Mouse (Mus musculus) stomach, embryonic 14.5 days (tissue): ENCODE results near the gene Pald1. TPM values are rescaled to one million over a fixed set of nuclear protein-coding genes. Genes with fewer than 3 reads are reported as not detected.
A peak's percentile ranks its signal among the peaks of the same experiment; 100 is the strongest.

Source experiments
- ATAC-seq: fragments of 200-750 bp; cut with Nextera tagmentation; 2 replicates; pipeline ENCODE4 v1.8.0; 2017; ENCODE audit warnings: low read depth, moderate TSS enrichment; ENCODE audit not compliant: insufficient number of reproducible peaks, insufficient read depth, low FRiP score
- H3K27ac ChIP-seq: fragments of 300-500 bp; sonication (generic); 2 replicates; pipeline ENCODE4 v1.5.1; 2014; ENCODE audit warnings: mild to moderate bottlenecking, low read length, moderate library complexity, mixed read lengths
- H3K27me3 ChIP-seq: fragments of 300-500 bp; sonication (generic); 2 replicates; pipeline ENCODE4 v1.6.1; 2014; ENCODE audit warnings: low read length, control low read depth, mixed read lengths; ENCODE audit not compliant: control insufficient read depth, insufficient read depth
- H3K36me3 ChIP-seq: fragments of 300-500 bp; sonication (generic); 2 replicates; pipeline ENCODE4 v1.6.1; 2014; ENCODE audit warnings: mild to moderate bottlenecking, control low read depth, low read length, moderate library complexity, mixed read lengths; ENCODE audit not compliant: control insufficient read depth, insufficient read depth
- H3K4me1 ChIP-seq: fragments of 300-500 bp; sonication (generic); 2 replicates; pipeline ENCODE4 v1.6.1; 2014; ENCODE audit warnings: low read length, control low read depth, mixed read lengths; ENCODE audit not compliant: control insufficient read depth, insufficient read depth
- H3K4me2 ChIP-seq: fragments of 300-500 bp; sonication (generic); replicated peaks from 2 replicates; pipeline ENCODE4 v1.6.1; 2014; ENCODE audit warnings: low read depth, low read length, control low read depth
- H3K4me3 ChIP-seq: fragments of 300-500 bp; sonication (generic); 2 replicates; pipeline ENCODE4 v1.5.1; 2014; ENCODE audit warnings: low read depth, low read length, control low read depth
- H3K9ac ChIP-seq: fragments of 300-500 bp; sonication (generic); replicated peaks from 2 replicates; pipeline ENCODE4 v1.6.1; 2014; ENCODE audit warnings: low read depth, mild to moderate bottlenecking, control low read depth, low read length, moderate library complexity, mixed read lengths
- H3K9me3 ChIP-seq: fragments of 300-500 bp; sonication (generic); 2 replicates; pipeline ENCODE4 v1.6.1; 2016; ENCODE audit warnings: low read depth, low read length, control low read depth; ENCODE audit not compliant: control insufficient read depth
- WGBS: fragments of 180-500 bp; shearing (Covaris S2); extraction: QIAGEN DNeasy Blood & Tissue Kit; methylation state at CpG from one replicate; pipeline ENCODE4 v1.1.7; 2014; 5-methylcytosine and 5-hydroxymethylcytosine counted together
- polyA plus RNA-seq: library from polyadenylated mRNA; unstranded; fragments of >200 nt; fragmentation: Nextera tagmentation; extraction: Ambion mirVana; gene quantifications from 2 replicates; pipeline ENCODE4 v1.2.1, GENCODE M21; 2014

Pald1 gene
- polyA plus RNA-seq, 1 experiment from 2014 or later: 14.8 TPM

DNA sequence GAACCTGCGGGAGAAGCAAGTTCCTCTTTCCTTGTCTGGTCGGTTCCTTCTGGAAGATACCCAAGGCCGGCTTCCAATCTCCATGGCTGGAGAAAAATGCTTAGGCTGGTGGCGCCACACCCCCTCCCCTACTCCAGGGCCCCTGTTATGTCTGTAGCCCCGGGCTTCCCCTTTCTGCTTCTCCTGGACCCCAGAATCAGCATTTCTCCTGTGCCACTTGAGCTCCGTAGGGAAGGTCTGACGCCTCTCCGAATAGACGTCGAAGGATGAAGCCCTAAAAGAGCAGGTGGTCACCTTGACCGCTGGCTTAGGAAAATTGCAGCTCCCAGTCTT, 351 bp upstream of the Pald1 start:
- peak; percentile 4; the same call in 1 of the 2 replicates for ATAC-seq
- Histone ChIP-seq H3K4me1 (peaks cover 25% of the 10 kb centered on the region), H3K4me3 (peak overlapping the region; percentile 67), H3K36me3 (no peaks in the 10 kb centered on the region), H3K27me3 (no peaks in the 10 kb centered on the region), H3K9me3 (no peaks in the 10 kb centered on the region), H3K9ac (peak overlapping the region; percentile 72), H3K4me2 (peak overlapping the region; percentile 97), H3K27ac (0 out of 2 replicates have a peak overlapping the region, but pooled peaks have one; percentile 39)
- WGBS: 2% methylated on average over 11 of the region's 11 CpGs

DNA sequence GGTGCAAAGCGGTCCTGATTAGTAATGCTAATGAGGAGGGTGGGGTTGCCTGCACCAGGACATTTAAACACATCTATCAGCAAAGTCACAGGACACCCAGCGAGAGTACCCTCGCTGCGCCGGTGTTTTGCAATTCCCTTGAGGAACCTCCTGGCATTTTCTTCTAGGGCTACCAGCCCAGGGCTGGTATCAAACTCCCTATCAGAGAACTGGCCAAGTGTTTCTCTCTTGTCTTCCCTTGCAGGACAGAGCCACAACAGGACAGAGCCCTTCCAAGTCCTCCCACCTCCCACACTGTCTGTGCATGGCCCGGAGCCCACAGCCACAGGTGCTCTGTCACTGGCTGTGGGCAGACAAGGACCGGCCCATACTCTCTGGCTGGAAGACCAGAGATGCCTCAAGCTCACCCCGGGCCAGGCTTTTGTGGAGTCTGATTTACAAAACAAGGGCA, 1.0 kb downstream of the Pald1 start:
- no peaks in the 10 kb centered on the region for H3K36me3 ChIP-seq

GRCm38 (mm10) chr10:61381823-61382222, 1.5 kb downstream of the Pald1 start:
- Histone ChIP-seq H3K4me2 (peak overlapping the region; percentile 97), H3K36me3 (no peaks in the 10 kb centered on the region), H3K27ac (0 out of 2 replicates have a peak overlapping the region, but pooled peaks have one; percentile 33), H3K4me3 (peak overlapping the region; percentile 67), H3K4me1 (peaks cover 25% of the 10 kb centered on the region), H3K27me3 (no peaks in the 10 kb centered on the region), H3K9me3 (no peaks in the 10 kb centered on the region), H3K9ac (no peak overlapping the region; the same call in 1 of the 2 replicates)
- no peak for ATAC-seq
- WGBS: 17% methylated on average over 8 of the region's 8 CpGs

More for the DNA sequence above, 1.0 kb downstream of the Pald1 start:
- WGBS: 5% methylated on average over 8 of the region's 8 CpGs
- Histone ChIP-seq H3K4me3 (peak overlapping the region; percentile 67), H3K27me3 (no peaks in the 10 kb centered on the region), H3K4me2 (peak overlapping the region; percentile 97), H3K4me1 (peaks cover 25% of the 10 kb centered on the region), H3K9me3 (no peaks in the 10 kb centered on the region), H3K27ac (peak overlapping the region; percentile 52; the same call in 1 of the 2 replicates), H3K9ac (peak overlapping the region; percentile 72)
- no peak for ATAC-seq

DNA sequence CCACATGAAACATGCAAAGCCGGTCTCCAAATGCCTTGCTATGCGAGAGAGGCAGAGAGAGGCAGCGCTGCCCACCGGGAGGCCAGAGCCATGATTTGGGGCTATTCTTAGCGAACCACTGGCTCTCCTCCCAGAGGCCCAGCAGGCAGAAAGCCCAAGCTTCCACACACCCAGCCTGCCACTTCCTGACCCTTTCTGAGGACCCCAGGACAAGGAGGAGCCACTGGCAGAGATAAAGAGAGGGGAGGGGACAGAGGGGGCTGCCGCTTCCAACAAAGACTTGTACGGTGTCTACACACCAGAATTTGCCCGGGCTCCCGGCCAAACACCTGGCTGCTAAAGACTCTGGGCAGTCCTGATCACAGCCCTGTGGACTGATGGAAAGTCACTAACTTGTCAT, 3.1 kb downstream of the Pald1 start:
- peak overlapping the region; percentile 97; the same call in 1 of the 2 replicates for H3K4me2 ChIP-seq
- no peak overlapping the region for H3K4me3 ChIP-seq
- peaks cover 29% of the 10 kb centered on the region for H3K4me1 ChIP-seq
- no peak for ATAC-seq
- no peaks in the 10 kb centered on the region for H3K9me3 ChIP-seq
- no peaks in the 10 kb centered on the region for H3K27me3 ChIP-seq
- no peaks in the 10 kb centered on the region for H3K36me3 ChIP-seq
- H3K9ac ChIP-seq: no peak overlapping the region
- whole genome bisulfite sequencing: 18% methylated on average over 9 of the region's 9 CpGs
- 0 out of 2 replicates have a peak overlapping the region, but pooled peaks have one; percentile 22 for H3K27ac ChIP-seq

DNA sequence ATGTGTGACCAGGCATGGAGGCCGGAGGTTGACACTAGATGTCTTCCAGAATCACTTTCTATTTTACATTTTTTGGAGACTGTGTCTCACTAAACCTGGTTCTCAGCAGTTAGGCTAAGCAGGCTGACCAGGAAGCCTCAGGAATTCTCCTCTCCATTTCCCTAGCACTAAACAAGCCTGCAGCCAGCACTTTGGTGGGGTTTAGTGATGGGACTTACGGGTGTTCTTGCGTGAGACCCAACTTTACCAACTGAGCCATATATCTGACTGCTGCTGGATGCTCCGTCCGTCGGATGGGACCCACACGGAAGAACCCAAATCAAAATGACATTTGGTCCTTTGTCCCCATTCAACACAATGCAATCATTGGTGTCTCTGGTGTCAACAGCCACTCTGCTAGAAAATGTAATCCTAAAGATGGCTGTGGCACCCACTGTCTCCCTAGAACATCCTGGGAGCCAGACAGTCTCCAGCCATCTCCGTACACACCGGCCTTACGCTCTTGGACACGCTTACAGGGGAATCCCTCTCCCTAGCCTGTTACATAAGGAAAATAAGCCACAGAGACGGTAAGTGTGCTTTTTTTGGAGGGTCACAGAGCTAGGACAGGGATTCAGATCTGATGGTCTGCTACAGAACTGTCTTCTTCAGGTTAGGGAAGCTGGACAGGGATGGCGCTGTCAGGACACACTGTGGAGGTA, 3.8 kb downstream of the Pald1 start:
- Histone ChIP-seq H3K4me2 (0 out of 2 replicates have a peak overlapping the region, but pooled peaks have one; percentile 97), H3K27me3 (no peaks in the 10 kb centered on the region), H3K27ac (no peak overlapping the region), H3K36me3 (no peaks in the 10 kb centered on the region), H3K4me1 (peaks cover 35% of the 10 kb centered on the region), H3K9me3 (no peaks in the 10 kb centered on the region), H3K4me3 (no peak overlapping the region), H3K9ac (no peak overlapping the region)
- ATAC-seq: no peak
- WGBS: 92% methylated on average over 13 of the region's 13 CpGs

DNA sequence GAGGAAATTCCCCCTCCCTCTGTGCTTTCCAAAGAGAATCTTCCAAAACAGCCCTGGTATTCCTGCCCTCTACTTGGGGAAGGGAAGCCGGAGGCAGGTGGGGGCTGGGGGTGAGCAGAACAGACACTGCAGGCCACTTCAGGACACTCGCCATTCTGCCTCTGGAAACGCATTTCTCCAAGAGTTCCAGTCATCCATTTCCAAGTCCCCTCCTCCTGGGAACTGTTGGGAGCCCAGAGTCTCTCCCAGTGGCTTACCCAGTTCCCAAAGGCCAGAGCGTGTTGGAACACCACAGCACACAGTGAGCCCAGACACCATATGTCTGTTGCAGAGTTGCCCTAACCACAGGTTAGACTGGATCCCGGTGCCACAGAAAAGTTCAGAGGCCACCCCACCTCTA, 4.6 kb downstream of the Pald1 start:
- 78% methylated on average over 5 of the region's 5 CpGs for WGBS
- Histone ChIP-seq H3K36me3 (no peaks in the 10 kb centered on the region), H3K4me3 (no peak overlapping the region), H3K9me3 (no peaks in the 10 kb centered on the region), H3K27me3 (no peaks in the 10 kb centered on the region), H3K4me1 (peaks cover 35% of the 10 kb centered on the region), H3K4me2 (no peak overlapping the region), H3K27ac (no peak overlapping the region), H3K9ac (no peak overlapping the region)
- ATAC-seq: no peak

DNA sequence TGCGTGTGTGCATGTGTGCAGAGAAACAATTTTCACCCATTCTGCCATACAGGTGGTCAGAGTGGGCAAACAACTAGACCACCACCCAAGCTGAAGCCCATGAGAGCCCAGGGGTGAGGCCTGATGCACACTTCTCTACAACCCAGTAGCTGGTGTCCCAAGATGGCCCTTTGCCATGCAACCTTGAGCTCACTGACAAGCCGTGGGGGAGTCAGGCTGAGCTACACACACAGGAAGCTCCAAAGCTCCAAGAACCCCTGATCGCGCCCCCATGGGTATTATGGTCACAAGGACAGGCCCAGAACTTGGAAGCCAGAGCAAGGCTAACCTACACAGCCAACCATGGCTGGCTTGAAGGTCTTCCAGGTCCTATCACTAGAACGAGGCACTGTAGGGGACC, 5.3 kb downstream of the Pald1 start:
- no peak for ATAC-seq
- H3K4me3 ChIP-seq: no peak overlapping the region
- 91% methylated on average over 5 of the region's 5 CpGs for WGBS
- H3K27me3 ChIP-seq: no peaks in the 10 kb centered on the region
- H3K36me3 ChIP-seq: no peaks in the 10 kb centered on the region
- H3K4me1 ChIP-seq: peaks cover 34% of the 10 kb centered on the region
- no peak overlapping the region for H3K9ac ChIP-seq
- H3K27ac ChIP-seq: no peak overlapping the region
- H3K4me2 ChIP-seq: no peak overlapping the region
- no peaks in the 10 kb centered on the region for H3K9me3 ChIP-seq

GRCm38 (mm10) chr10:61374771-61375481, 8.4 kb downstream of the Pald1 start:
- H3K4me1 ChIP-seq: peaks cover 26% of the 10 kb centered on the region
- ATAC-seq: no peak

More at GRCm38 (mm10) chr10:61374771-61375481, 8.4 kb downstream of the Pald1 start:
- no peaks in the 10 kb centered on the region for H3K9me3 ChIP-seq
- no peak overlapping the region for H3K9ac ChIP-seq
- no peaks in the 10 kb centered on the region for H3K27me3 ChIP-seq
- no peak overlapping the region; the same call in 1 of the 2 replicates for H3K27ac ChIP-seq
- no peak overlapping the region for H3K4me2 ChIP-seq
- H3K36me3 ChIP-seq: no peaks in the 10 kb centered on the region
- WGBS: 76% methylated on average over 6 of the region's 6 CpGs
- no peak overlapping the region for H3K4me3 ChIP-seq
